Mouse (Mus musculus): ENCODE data around the gene Vav3. TPM values are rescaled to one million over a fixed set of nuclear protein-coding genes. Genes with fewer than 3 reads are reported as not detected.

Gene Vav3
- total RNA-seq, 2 experiments from 2014 or later = 5.7 to 9.1 TPM

- Histone ChIP-seq H3K27ac (no peak overlapping the region), H3K4me3 (no peak overlapping the region)
- intact Hi-C loops (cut with DNase I) = loop anchor here (1.0 kb wide), 1 partner anchor 319 kb away; no protein-coding TSS in a partner anchor
- TF ChIP-seq CTCF (IDR thresholded peaks at IDR 0.05) = no peak
- no peak for DNase-seq (ENCODE audit: extremely low spot score in 1 of 2, low spot score in 2 of 2)
These were observed 150.3 kb downstream of the Vav3 start for GRCm38 (mm10) chr3:109490561-109491296.

GRCm38 (mm10) chr3:109491568-109491967 lies 151.1 kb downstream of the Vav3 start:
- Histone ChIP-seq H3K4me3 (no peak overlapping the region), H3K27ac (no peak overlapping the region)
- DNase-seq (ENCODE audit: extremely low spot score in 1 of 2, low spot score in 2 of 2) = peak; percentile 69 to 72
- intact Hi-C loops (cut with DNase I) = loop anchor here (1.0 kb wide), 1 partner anchor 320 kb away; no protein-coding TSS in a partner anchor
- peak; percentile 81 for TF ChIP-seq CTCF (IDR thresholded peaks at IDR 0.05)

- H3K4me3 ChIP-seq = no peak overlapping the region
- no peak for DNase-seq (ENCODE audit: extremely low spot score in 1 of 2, low spot score in 2 of 2)
- no peak for TF ChIP-seq CTCF (IDR thresholded peaks at IDR 0.05)
- intact Hi-C loops (cut with DNase I) = no loop called here
- no peak overlapping the region for H3K27ac ChIP-seq
These were observed 156.0 kb downstream of the Vav3 start for GRCm38 (mm10) chr3:109496461-109496860.

GRCm38 (mm10) chr3:109497074-109497473 lies 156.6 kb downstream of the Vav3 start:
- Histone ChIP-seq H3K4me3 (no peak overlapping the region), H3K27ac (no peak overlapping the region)
- TF ChIP-seq CTCF (IDR thresholded peaks at IDR 0.05) = peak; percentile 30
- DNase-seq (ENCODE audit: extremely low spot score in 1 of 2, low spot score in 2 of 2) = no peak
- intact Hi-C loops (cut with DNase I) = no loop called here

GRCm38 (mm10) chr3:109499861-109500456 lies 159.5 kb downstream of the Vav3 start:
- TF ChIP-seq CTCF (IDR thresholded peaks at IDR 0.05) = no peak
- Histone ChIP-seq H3K4me3 (no peak overlapping the region), H3K27ac (no peak overlapping the region)
- intact Hi-C loops (cut with DNase I) = no loop called here
- no peak for DNase-seq (ENCODE audit: extremely low spot score in 1 of 2, low spot score in 2 of 2)

- TF ChIP-seq CTCF (IDR thresholded peaks at IDR 0.05) = no peak
- intact Hi-C loops (cut with DNase I) = no loop called here
- Histone ChIP-seq H3K27ac (no peak overlapping the region), H3K4me3 (no peak overlapping the region)
- no peak for DNase-seq (ENCODE audit: extremely low spot score in 1 of 2, low spot score in 2 of 2)
These were observed 169.3 kb downstream of the Vav3 start for GRCm38 (mm10) chr3:109509784-109510183.

- no peak for DNase-seq (ENCODE audit: extremely low spot score in 1 of 2, low spot score in 2 of 2)
- no peak overlapping the region for H3K4me3 ChIP-seq
- H3K27ac ChIP-seq = no peak overlapping the region
- intact Hi-C loops (cut with DNase I) = no loop called here
- no peak for TF ChIP-seq CTCF (IDR thresholded peaks at IDR 0.05)
These were observed 171.4 kb downstream of the Vav3 start for GRCm38 (mm10) chr3:109511849-109512248.

- TF ChIP-seq CTCF (IDR thresholded peaks at IDR 0.05) = no peak
- no peak for DNase-seq (ENCODE audit: extremely low spot score in 1 of 2, low spot score in 2 of 2)
- intact Hi-C loops (cut with DNase I) = no loop called here
- no peak overlapping the region for H3K4me3 ChIP-seq
- no peak overlapping the region for H3K27ac ChIP-seq
These were observed 175.0 kb downstream of the Vav3 start for GRCm38 (mm10) chr3:109515479-109515878.

- no peak overlapping the region for H3K4me3 ChIP-seq
- intact Hi-C loops (cut with DNase I) = no loop called here
- no peak for TF ChIP-seq CTCF (IDR thresholded peaks at IDR 0.05)
- no peak overlapping the region for H3K27ac ChIP-seq
- DNase-seq (ENCODE audit: extremely low spot score in 1 of 2, low spot score in 2 of 2) = no peak
These were observed 175.9 kb downstream of the Vav3 start for GRCm38 (mm10) chr3:109516372-109516771.

- H3K27ac ChIP-seq = no peak overlapping the region
- DNase-seq (ENCODE audit: extremely low spot score in 1 of 2, low spot score in 2 of 2) = no peak
- H3K4me3 ChIP-seq = no peak overlapping the region
- intact Hi-C loops (cut with DNase I) = no loop called here
- no peak for TF ChIP-seq CTCF (IDR thresholded peaks at IDR 0.05)
These were observed 181.7 kb downstream of the Vav3 start for GRCm38 (mm10) chr3:109522115-109522514.

GRCm38 (mm10) chr3:109525825-109526224 lies 185.4 kb downstream of the Vav3 start:
- TF ChIP-seq CTCF (IDR thresholded peaks at IDR 0.05) = no peak
- DNase-seq (ENCODE audit: extremely low spot score in 1 of 2, low spot score in 2 of 2) = no peak
- Histone ChIP-seq H3K4me3 (no peak overlapping the region), H3K27ac (no peak overlapping the region)
- intact Hi-C loops (cut with DNase I) = loop anchor here (2.0 to 5.0 kb wide), 4 partner anchors 205 to 1543 kb away; partner anchors contain the start of gene Ntng1

- H3K4me3 ChIP-seq = no peak overlapping the region
- intact Hi-C loops (cut with DNase I) = loop anchor here (2.0 to 5.0 kb wide), 4 partner anchors 205 to 1543 kb away; partner anchors contain the start of gene Ntng1
- DNase-seq (ENCODE audit: extremely low spot score in 1 of 2, low spot score in 2 of 2) = peak; percentile 80 to 86
- no peak overlapping the region for H3K27ac ChIP-seq
- TF ChIP-seq CTCF (IDR thresholded peaks at IDR 0.05) = peak; percentile 86
These were observed 185.8 kb downstream of the Vav3 start for GRCm38 (mm10) chr3:109526246-109526645.

Data from left cerebral cortex, adult 2 months (tissue).